Mouse (Mus musculus) megakaryocyte, embryonic 14.5 days (primary cell): Measurements from ENCODE around the gene Colca2. TPM values are rescaled to one million over a fixed set of nuclear protein-coding genes. Genes with fewer than 3 reads are reported as not detected.
A peak's percentile ranks its signal among the peaks of the same experiment; 100 is the strongest.

ENCODE experiments used
- H3K27me3 ChIP-seq: replicated peaks from 2 replicates; pipeline ENCODE3; 2012; ENCODE audit warnings: inconsistent platforms
- H3K36me3 ChIP-seq: replicated peaks from 2 replicates; pipeline ENCODE3; 2012; ENCODE audit warnings: low read length, inconsistent platforms, mixed read lengths
- H3K4me1 ChIP-seq: 2 replicates; pipeline ENCODE4 v1.6.1; 2012; ENCODE audit warnings: inconsistent platforms
- H3K4me3 ChIP-seq: replicated peaks from 2 replicates; pipeline ENCODE3; 2012; ENCODE audit warnings: moderate library complexity, mild to moderate bottlenecking, inconsistent platforms
- H3K9me3 ChIP-seq: 2 replicates; pipeline ENCODE4 v1.6.1; 2012; ENCODE audit warnings: inconsistent platforms
- FLI1 ChIP-seq: IDR thresholded peaks from 2 replicates; pipeline ENCODE4 v1.6.1; 2012; ENCODE audit warnings: low read length, inconsistent platforms, mixed read lengths
- GATA1 ChIP-seq: IDR thresholded peaks from 3 replicates; pipeline ENCODE4 v1.6.1; 2012; ENCODE audit warnings: mixed read lengths, low read length, inconsistent platforms, borderline replicate concordance
- polyA plus RNA-seq: library from polyadenylated mRNA; stranded (reverse); fragments of >175 nt; gene quantifications from 2 replicates; pipeline ENCODE4 v1.2.3, GENCODE M21; 2012; ENCODE audit warnings: low replicate concordance; ENCODE audit not compliant: insufficient read depth

Gene Colca2
- polyA plus RNA-seq, result not detected in 2 replicates

DNA sequence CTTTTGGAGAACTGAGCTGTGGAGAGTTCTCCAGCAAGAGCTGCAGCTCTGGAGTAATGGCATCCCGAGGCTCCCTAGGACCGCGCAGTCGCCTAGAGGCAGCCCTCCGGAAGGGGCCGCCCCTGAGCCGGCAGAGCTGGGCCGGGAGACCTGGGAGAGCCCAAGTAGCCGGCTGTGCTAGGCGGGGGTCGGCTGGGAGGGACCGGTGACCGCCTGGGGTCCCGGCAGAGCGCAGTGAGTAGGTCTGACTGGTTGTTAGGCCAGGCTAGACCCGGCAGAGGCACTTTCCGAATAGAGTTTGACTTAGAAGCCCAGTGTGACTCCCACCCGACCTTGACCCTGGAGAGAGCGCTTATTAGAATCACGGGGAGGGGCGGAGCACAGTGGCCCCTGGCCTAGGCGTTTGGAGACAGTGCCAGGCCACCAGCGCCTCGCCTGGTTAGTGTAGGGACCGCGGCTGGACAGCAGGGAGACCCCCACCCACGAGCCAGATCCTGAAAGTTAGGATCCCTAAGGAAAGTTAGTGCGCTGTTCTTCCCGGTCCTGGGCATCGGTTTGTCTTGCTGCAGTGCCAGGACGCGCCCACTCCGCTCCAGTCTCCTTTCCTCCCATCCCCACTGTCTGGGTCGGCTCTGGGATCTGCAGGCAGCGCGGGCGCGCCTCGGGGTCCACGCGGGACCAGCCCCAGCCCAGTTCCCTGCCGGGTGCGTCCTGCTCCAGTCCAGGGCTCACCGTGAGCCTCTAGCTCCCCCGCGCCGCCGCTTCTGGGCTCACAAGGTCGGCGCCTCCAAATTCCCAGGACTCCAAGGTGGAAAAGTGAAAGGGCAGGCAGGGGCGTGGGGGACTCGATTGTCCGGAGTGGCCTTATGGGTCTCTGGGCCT, at the start of gene Colca2:
TSS of gene Colca2 (minus strand) at position 70 of the 882 bp plus-strand sequence.
- Histone ChIP-seq H3K9me3 (no peaks in the 10 kb centered on the region), H3K4me3 (peak within 1 kb of the TSS; percentile 87), H3K4me1 (peaks cover 18% of the 10 kb centered on the region), H3K27me3 (peaks cover 62% of the 10 kb centered on the region), H3K36me3 (no peaks in the 10 kb centered on the region)
- TF ChIP-seq GATA1 (no peak), FLI1 (no peak)

DNA sequence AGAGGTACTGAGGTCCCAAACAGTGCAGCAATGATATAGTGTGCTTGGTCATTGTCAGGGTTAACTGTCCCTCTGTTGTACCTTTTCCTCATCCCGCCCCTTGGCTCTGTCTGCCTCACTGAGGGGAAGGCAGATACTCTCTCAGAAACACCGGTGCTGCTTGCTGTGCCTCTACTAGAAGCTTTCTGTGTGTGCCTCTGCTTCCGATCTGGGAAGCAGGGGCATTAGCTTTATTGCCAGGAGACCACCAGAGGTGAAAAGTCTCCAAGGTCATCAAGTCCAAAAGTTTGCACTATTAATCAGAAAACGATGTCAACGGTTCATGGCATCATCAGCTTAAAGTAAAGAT, 49.2 kb upstream of the Colca2 start:
- peaks cover 5% of the 10 kb centered on the region for H3K27me3 ChIP-seq
- no peaks in the 10 kb centered on the region for H3K9me3 ChIP-seq
- no peak for TF ChIP-seq FLI1
- no peak for TF ChIP-seq GATA1
- H3K4me1 ChIP-seq, result peaks cover 3% of the 10 kb centered on the region; the same call in 1 of the 2 replicates
- no peak overlapping the region for H3K4me3 ChIP-seq
- H3K36me3 ChIP-seq, result no peaks in the 10 kb centered on the region

DNA sequence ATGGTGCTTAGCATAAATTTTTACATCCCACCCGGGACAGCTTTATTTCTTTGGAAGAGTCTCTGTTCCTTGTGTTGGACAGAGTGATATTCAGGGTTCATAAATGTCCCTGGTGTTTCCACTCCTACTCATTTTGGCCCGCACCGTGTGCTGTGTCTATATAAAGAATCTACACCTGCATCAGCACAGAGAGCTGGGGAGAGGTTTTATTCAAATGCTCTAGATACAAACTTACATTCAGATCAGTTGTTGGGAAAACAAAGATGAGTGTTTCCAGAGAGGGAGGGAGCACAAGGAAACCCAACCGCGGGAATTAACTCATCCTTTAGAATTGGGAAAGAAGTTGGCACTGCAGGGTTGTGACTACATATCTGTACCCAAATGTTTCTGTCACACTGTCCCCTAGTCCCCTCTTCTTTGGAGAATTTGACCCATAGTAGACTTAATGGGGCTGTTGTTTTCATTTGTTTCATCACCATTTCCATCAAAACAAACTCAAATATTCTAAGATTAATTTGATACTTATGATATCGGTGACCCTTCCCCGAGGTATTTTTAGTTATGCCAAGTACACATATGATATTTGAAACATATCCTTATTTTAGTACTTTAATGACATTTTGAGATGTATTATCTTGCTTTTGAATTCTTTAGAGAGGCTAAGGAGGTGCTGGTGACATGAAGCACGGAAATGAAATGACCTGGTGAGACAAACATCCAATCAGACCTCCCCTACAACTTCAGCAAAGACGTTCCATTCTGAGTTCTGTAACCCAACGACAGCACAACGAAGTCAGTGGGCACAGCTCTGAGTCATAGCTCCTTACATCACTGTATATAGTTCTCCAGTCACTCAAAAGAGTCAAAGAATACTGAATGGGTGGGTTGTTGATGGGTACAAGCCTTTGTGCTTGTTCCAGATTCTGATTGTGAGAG, 48.5 kb upstream of the Colca2 start:
- Histone ChIP-seq H3K9me3 (no peaks in the 10 kb centered on the region), H3K36me3 (no peaks in the 10 kb centered on the region), H3K4me1 (peaks cover 3% of the 10 kb centered on the region; the same call in 1 of the 2 replicates), H3K4me3 (no peak overlapping the region), H3K27me3 (peaks cover 3% of the 10 kb centered on the region)
- TF ChIP-seq GATA1 (no peak), FLI1 (no peak)

DNA sequence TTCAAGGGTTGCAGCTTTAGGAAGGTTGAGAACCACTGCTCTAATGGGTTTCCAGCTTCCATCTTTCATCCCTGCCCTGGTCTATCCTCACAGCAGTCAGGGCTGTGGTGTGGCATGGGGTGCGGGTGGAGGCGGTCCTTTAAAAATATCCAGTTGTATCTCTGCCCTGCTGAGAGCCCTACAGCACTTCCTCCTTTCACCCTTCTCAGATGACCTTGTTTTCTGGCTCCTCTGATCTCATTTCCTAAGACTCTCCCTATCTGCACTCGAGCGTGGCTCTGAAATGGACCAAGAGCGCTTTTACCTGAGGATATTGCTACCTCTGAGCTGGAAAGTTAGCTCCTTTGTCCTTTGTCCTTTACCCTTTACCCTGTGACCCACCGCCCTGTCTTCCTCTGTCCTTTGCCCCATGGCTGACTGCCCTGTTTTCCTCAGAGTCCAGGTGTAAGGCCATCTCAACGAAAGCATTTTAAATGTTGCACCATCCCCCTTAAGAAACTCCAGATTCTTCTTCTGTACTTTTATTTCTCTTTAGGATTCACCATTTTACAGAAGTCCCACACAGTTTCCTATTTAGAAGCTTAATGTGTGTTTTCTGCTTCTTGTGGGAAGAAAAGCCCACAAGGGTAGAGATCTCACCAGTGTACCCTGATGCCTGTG, 46.2 kb upstream of the Colca2 start:
- Histone ChIP-seq H3K9me3 (no peaks in the 10 kb centered on the region), H3K4me1 (peaks cover 3% of the 10 kb centered on the region; the same call in 1 of the 2 replicates), H3K36me3 (no peaks in the 10 kb centered on the region), H3K4me3 (no peak overlapping the region), H3K27me3 (peaks cover 2% of the 10 kb centered on the region)
- TF ChIP-seq GATA1, result no peak
- TF ChIP-seq FLI1, result no peak

DNA sequence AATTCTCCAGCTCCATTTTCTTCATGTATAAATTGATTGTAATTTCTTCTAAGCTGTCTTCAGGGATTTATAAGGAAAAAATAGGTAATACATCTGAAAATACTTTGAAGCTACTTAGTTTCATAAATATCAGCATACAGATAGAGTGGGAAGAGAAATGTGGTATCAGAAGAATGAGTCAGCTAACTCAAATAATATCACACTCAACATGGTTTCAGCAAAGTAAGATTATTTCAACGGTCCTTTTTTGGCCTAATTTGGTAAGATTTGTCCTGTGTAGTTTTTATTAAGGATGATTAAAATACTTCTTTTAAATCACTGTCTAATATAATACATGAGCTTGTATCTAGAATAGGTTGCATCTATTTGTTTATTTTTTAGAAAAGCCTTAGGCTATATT, 41.7 kb upstream of the Colca2 start:
- no peak for TF ChIP-seq FLI1
- no peak for TF ChIP-seq GATA1
- Histone ChIP-seq H3K36me3 (no peaks in the 10 kb centered on the region), H3K9me3 (no peaks in the 10 kb centered on the region), H3K4me1 (peaks cover 19% of the 10 kb centered on the region), H3K27me3 (no peaks in the 10 kb centered on the region), H3K4me3 (no peak overlapping the region)

DNA sequence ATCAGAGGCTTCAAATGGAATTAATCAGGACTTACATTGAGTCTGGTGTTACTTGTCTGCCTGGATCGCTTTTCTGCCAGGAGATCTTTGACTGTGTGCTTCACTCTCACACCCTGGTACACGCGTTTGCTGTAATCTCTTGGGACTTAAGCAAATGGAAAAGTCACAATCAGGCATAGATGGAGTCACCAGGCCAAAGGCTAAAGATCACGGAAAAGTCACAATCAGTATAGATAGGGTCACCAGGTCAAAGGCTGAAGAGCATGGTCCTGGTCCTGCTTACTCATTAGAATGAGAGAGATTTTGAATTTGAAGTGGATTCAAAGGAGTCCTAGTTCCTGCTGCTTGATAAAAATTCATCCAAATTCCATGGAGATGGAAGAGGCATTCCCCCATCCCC, 39.9 kb upstream of the Colca2 start:
- Histone ChIP-seq H3K27me3 (no peaks in the 10 kb centered on the region), H3K4me3 (no peak overlapping the region), H3K36me3 (no peaks in the 10 kb centered on the region), H3K4me1 (peaks cover 16% of the 10 kb centered on the region), H3K9me3 (no peaks in the 10 kb centered on the region)
- no peak for TF ChIP-seq GATA1
- TF ChIP-seq FLI1, result no peak

DNA sequence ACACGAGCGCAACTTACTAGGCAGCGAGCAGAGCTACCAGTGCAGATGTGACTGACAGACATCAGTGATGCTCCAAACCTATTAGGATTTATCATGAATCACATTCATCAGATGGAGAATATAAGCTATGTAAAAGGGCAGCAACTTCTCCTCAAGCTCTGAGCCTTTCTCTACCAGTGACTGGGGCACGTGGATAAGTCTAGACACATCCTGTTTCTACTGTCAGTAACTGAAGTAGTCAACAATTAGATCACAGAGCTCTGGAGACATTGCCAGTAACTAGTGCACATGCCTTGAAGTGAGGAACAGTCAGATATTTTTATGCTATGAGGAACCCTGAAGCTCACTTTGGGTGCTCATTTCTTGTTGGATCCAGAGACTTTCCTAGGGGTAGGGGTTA, 39.0 kb upstream of the Colca2 start:
- Histone ChIP-seq H3K4me1 (peaks cover 16% of the 10 kb centered on the region), H3K4me3 (no peak overlapping the region), H3K9me3 (no peaks in the 10 kb centered on the region), H3K27me3 (no peaks in the 10 kb centered on the region), H3K36me3 (no peaks in the 10 kb centered on the region)
- TF ChIP-seq FLI1, result no peak
- TF ChIP-seq GATA1, result no peak

DNA sequence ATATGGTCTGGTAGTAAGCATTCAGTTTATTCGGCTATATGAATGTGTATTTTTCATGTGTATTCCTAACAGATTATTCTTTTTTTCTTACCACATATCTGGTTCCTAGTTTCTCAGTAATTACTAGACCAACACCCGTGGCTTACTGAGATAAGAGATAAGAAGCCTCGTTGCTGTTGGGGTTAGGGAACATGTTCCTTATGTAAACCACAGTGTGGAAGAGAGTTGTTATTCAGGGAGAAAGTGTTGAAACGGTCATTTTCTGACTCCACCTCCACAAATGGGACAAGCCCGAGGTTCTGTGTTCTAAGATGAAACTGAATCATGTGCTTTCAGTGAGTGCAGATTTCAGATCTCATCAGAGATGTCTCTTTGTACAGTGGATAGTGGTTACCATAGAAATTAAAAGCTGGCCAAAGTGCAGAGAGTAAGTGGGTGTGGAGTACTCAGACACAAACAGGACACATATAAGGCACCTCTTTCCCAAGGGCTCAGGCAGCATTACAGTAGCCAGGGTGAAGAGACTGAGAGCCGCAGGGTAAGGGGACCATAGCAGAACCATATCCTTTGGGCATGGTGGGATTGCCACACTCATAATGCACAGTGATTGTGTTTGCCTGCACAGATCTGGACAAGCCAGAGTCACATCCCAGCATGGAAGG, 37.2 kb upstream of the Colca2 start:
- H3K4me3 ChIP-seq, result peak overlapping the region; percentile 68
- H3K9me3 ChIP-seq, result no peaks in the 10 kb centered on the region
- H3K36me3 ChIP-seq, result no peaks in the 10 kb centered on the region
- H3K27me3 ChIP-seq, result no peaks in the 10 kb centered on the region
- peaks cover 18% of the 10 kb centered on the region for H3K4me1 ChIP-seq
- TF ChIP-seq FLI1 (no peak), GATA1 (no peak)
